Mouse (Mus musculus) kidney, postnatal 0 days (tissue): ENCODE results near the gene Inhbc. TPM values are rescaled to one million over a fixed set of nuclear protein-coding genes. Genes with fewer than 3 reads are reported as not detected.

ENCODE experiments used
- ATAC-seq: fragments of 200-750 bp; cut with Nextera tagmentation; replicated peaks from 2 replicates; pipeline ENCODE4 v1.8.0; 2017; ENCODE audit warnings: low read depth, moderate number of reproducible peaks, moderate TSS enrichment, moderate library complexity; ENCODE audit not compliant: low FRiP score
- DNase-seq: peaks from one replicate; pipeline ENCODE4 v3.0.0-alpha.2; 2016; ENCODE audit warnings: low spot score
- H3K27ac ChIP-seq: fragments of 300-500 bp; sonication (generic); 2 replicates; pipeline ENCODE4 v1.5.1; 2014; ENCODE audit warnings: mild to moderate bottlenecking
- H3K27me3 ChIP-seq: fragments of 300-500 bp; sonication (generic); 2 replicates; pipeline ENCODE4 v1.6.1; 2014; ENCODE audit warnings: low read length, mixed read lengths; ENCODE audit not compliant: insufficient read depth
- H3K36me3 ChIP-seq: fragments of 300-500 bp; sonication (generic); 2 replicates; pipeline ENCODE4 v1.6.1; 2014; ENCODE audit warnings: low read length, mixed read lengths; ENCODE audit not compliant: insufficient read depth
- H3K4me1 ChIP-seq: fragments of 300-500 bp; sonication (generic); replicated peaks from 2 replicates; pipeline ENCODE4 v1.6.1; 2014; ENCODE audit warnings: antibody characterized with exemption, low read length, mixed read lengths; ENCODE audit not compliant: insufficient read depth
- H3K4me2 ChIP-seq: fragments of 300-500 bp; sonication (generic); 2 replicates; pipeline ENCODE4 v1.6.1; 2014; ENCODE audit warnings: mild to moderate bottlenecking, low read length, moderate library complexity, mixed read lengths
- H3K4me3 ChIP-seq: fragments of 300-500 bp; sonication (generic); replicated peaks from 2 replicates; pipeline ENCODE4 v1.5.1; 2014; ENCODE audit warnings: low read depth, low read length
- H3K9ac ChIP-seq: fragments of 300-500 bp; sonication (generic); 2 replicates; pipeline ENCODE4 v1.6.1; 2014; ENCODE audit warnings: low read depth, low read length
- H3K9me3 ChIP-seq: fragments of 300-500 bp; sonication (generic); replicated peaks from 2 replicates; pipeline ENCODE4 v1.6.1; 2016; ENCODE audit warnings: low read length, inconsistent platforms, mixed read lengths
- CTCF ChIP-seq: IDR thresholded peaks from 2 replicates; pipeline ENCODE4 v1.5.1; 2016; ENCODE audit warnings: antibody characterized with exemption, low read depth, mild to moderate bottlenecking, moderate library complexity
- WGBS: fragments of 180-500 bp; shearing (Covaris S2); extraction: QIAGEN DNeasy Blood & Tissue Kit; methylation state at CpG from one replicate; pipeline ENCODE4 v1.1.7; 2014; 5-methylcytosine and 5-hydroxymethylcytosine counted together
- polyA plus RNA-seq: library from polyadenylated mRNA; unstranded; fragments of >200 nt; fragmentation: Nextera tagmentation; extraction: Ambion mirVana; gene quantifications from 2 replicates; pipeline ENCODE4 v1.2.1, GENCODE M21; 2015

Inhbc gene
- polyA plus RNA-seq, 1 experiment from 2014 or later: 0.14 TPM

DNA sequence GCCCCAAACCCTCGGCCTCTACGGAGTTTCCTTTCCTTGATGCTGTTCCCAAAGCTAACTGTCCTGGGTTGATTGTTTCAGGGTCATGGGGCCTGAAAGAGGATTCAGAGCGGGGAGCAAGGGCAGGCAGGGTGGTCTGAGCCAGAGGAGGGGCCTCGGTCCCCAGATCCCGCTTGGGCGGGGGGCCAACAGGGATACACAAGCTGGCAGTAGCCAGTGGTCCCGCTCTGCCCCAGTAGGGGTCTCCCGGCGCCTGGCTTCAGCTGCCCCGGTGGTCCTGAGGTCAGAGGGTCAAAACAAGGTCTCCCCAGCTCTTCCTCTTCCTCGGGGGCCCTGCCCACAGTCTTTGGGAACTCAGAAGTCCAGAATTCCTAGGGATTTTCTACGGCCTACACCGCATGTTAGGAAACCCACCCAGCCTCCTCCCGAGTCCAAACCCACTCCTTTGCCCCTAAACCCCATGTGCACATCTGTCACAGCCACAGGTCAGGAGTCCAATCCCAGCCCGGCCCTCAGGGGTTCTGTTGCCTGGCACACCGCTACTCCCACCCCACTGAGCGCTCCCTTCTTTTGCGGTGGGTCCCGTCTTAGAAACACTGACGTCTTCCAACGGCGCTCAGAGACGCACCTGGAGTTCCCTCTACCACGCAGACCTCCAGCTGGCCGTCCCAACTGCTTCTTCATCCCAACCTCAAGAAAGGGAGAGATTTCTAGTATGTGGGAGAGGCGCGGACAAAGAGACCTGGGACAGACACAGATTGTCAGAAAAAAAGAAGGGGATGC lies 29.5 kb downstream of the Inhbc start:
- peak overlapping the region; percentile 50 for H3K9ac ChIP-seq
- H3K4me1 ChIP-seq: peaks cover 7% of the 10 kb centered on the region; the same call in 1 of the 2 replicates
- ATAC-seq (no peak), DNase-seq (peak; percentile 63)
- no peak for TF ChIP-seq CTCF
- H3K4me3 ChIP-seq: peak overlapping the region; percentile 47
- H3K27ac ChIP-seq: peak overlapping the region; percentile 89
- no peaks in the 10 kb centered on the region for H3K9me3 ChIP-seq
- H3K4me2 ChIP-seq: peak overlapping the region; percentile 86
- 0 out of 2 replicates have a peak, but pooled peaks cover 7% of the 10 kb centered on the region for H3K27me3 ChIP-seq
- no peaks in the 10 kb centered on the region for H3K36me3 ChIP-seq
- WGBS: 1% methylated on average over 27 of the region's 27 CpGs

DNA sequence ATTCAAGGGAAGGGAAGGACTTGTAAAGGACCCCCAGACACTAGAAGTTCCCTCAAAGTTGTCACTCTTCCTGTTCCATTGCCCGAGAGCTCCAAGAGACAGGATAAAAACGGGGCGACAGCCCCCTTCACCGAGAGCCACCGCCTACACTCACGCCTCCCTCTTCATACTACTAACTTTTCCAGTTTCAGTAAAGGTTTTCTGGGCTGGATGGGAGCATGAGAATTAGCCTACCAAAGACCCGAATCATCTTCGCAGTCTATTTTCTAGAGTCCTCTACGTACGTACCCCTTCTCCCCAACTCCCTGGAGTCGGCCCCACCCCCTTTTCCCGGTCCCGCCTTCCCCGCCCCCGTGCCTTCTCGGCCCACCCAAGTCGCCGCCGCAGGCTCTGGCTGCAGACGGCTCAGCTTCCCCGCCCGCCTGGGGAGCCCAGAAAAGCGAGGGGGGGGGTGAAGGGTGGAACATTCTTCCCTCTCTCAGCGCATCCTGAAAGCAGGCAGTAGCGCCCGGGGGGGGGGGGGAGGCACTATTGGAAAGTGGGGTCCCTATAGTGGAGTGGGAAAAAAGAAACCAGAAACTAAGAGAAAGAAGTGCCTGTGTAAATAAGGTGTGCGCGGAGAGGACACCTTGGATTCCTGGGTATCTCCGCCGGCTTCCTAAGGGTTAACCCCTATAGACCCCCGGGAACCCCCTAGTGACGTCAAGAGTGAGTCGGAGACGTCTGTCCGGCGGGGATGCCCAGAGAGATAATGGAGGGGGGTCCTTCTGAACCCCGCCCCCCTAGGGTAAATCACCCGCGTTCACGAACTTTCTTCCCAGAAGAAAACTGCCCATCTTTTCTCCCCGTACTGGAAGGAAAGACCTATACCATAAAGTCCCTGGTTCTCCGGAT lies 30.3 kb downstream of the Inhbc start:
- peak overlapping the region; percentile 89 for H3K27ac ChIP-seq
- under 1% methylated on average over 42 of the region's 42 CpGs for WGBS
- DNase-seq: peak; percentile 90
- H3K27me3 ChIP-seq: 0 out of 2 replicates have a peak, but pooled peaks cover 7% of the 10 kb centered on the region
- H3K4me3 ChIP-seq: peak overlapping the region; percentile 47
- H3K4me1 ChIP-seq: peaks cover 7% of the 10 kb centered on the region; the same call in 1 of the 2 replicates
- H3K9me3 ChIP-seq: no peaks in the 10 kb centered on the region
- H3K9ac ChIP-seq: peak overlapping the region; percentile 50
- ATAC-seq: peak; percentile 57
- TF ChIP-seq CTCF: no peak
- H3K4me2 ChIP-seq: peak overlapping the region; percentile 86
- H3K36me3 ChIP-seq: no peaks in the 10 kb centered on the region

GRCm38 (mm10) chr10:127338930-127339682 lies 31.1 kb downstream of the Inhbc start:
- 0 out of 2 replicates have a peak, but pooled peaks cover 7% of the 10 kb centered on the region for H3K27me3 ChIP-seq
- H3K4me1 ChIP-seq: peaks cover 7% of the 10 kb centered on the region; the same call in 1 of the 2 replicates
- peak; percentile 96 for TF ChIP-seq CTCF
- under 1% methylated on average over 31 of the region's 31 CpGs for WGBS
- peak overlapping the region; percentile 47 for H3K4me3 ChIP-seq
- H3K9me3 ChIP-seq: no peaks in the 10 kb centered on the region
- H3K9ac ChIP-seq: peak overlapping the region; percentile 50
- ATAC-seq: peak; percentile 66
- peak overlapping the region; percentile 89 for H3K27ac ChIP-seq
- H3K36me3 ChIP-seq: no peaks in the 10 kb centered on the region
- peak overlapping the region; percentile 86 for H3K4me2 ChIP-seq
- peak; percentile 97 for DNase-seq

DNA sequence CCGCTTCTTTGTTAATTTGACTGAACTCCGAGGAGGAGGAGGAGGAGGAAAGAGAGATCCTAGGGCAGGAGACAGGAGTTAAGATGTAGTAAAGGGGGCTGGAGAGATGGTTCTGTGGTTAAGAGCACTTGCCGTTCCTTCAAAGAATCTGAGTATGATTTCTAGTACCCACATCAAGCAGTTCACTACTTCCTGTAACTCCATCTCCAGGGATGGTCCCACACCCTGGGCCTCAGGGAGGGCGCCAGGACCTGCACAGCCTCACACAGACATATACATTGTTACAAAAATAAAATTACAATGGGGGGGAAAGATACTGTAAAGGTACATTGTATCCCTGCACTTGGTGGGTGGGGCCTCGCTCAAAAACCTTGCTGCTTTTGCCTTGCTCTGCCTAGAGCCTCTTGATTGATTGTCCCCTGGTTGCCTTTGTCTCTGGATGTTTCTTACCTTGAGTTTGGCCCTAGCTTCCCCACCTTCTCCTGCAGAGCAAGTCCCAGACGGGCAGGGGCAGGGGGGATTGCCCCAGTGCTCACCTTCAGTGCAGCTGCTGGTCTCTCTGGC lies 32.6 kb downstream of the Inhbc start:
- ATAC-seq (no peak), DNase-seq (no peak)
- Histone ChIP-seq H3K9me3 (no peaks in the 10 kb centered on the region), H3K4me1 (peaks cover 7% of the 10 kb centered on the region; the same call in 1 of the 2 replicates), H3K9ac (no peak overlapping the region), H3K36me3 (no peaks in the 10 kb centered on the region), H3K4me3 (no peak overlapping the region), H3K27ac (no peak overlapping the region), H3K27me3 (0 out of 2 replicates have a peak, but pooled peaks cover 7% of the 10 kb centered on the region), H3K4me2 (no peak overlapping the region)
- TF ChIP-seq CTCF: no peak
- 84% methylated on average over 6 of the region's 6 CpGs for WGBS

GRCm38 (mm10) chr10:127336952-127337351 lies 33.3 kb downstream of the Inhbc start:
- 73% methylated on average over 5 of the region's 5 CpGs for WGBS

More at GRCm38 (mm10) chr10:127336952-127337351, 33.3 kb downstream of the Inhbc start:
- Histone ChIP-seq H3K27ac (no peak overlapping the region), H3K9ac (no peak overlapping the region), H3K4me3 (no peak overlapping the region), H3K4me1 (peaks cover 7% of the 10 kb centered on the region; the same call in 1 of the 2 replicates), H3K27me3 (0 out of 2 replicates have a peak, but pooled peaks cover 7% of the 10 kb centered on the region), H3K4me2 (no peak overlapping the region), H3K9me3 (no peaks in the 10 kb centered on the region), H3K36me3 (no peaks in the 10 kb centered on the region)
- DNase-seq: no peak
- no peak for TF ChIP-seq CTCF
- ATAC-seq: no peak
